ENCODE assay signal across 16 mouse cellular contexts in genomic region chr3:62054237-62054636, GRCm38 (mm10).
DNase-seq lines count a peak whose midpoint lies in the region; ATAC-seq lines count a peak whose summit lies in the region.
"Had no signal": no experiment of that assay in that cellular context is flagged by ENCODE, and none has a peak within 500 bp of the region (broad histone marks: within the 10 kb centered on the region; RNA-seq: fewer than 3 reads in every experiment).

No protein-coding gene starts in this region.

- H3K9me3 ChIP-seq in hindbrain, embryonic 16.5 days (ENCODE audit: control insufficient read depth, low read length), result no peaks in the 10 kb centered on the region
- H3K9me3 ChIP-seq in hindbrain, embryonic 10.5 days, result no peaks in the 10 kb centered on the region
- H3K9me3 ChIP-seq in midbrain, embryonic 13.5 days, result no peaks in the 10 kb centered on the region
- H3K9me3 ChIP-seq in midbrain, embryonic 11.5 days (ENCODE audit: control insufficient read depth, low read length), result no peaks in the 10 kb centered on the region
- H3K9me3 ChIP-seq in midbrain, embryonic 15.5 days, result no peaks in the 10 kb centered on the region
- H3K9me3 ChIP-seq: embryonic facial prominence, embryonic 10.5 days; limb, embryonic 13.5 days; liver, embryonic 13.5 days had no signal

- H3K36me3 ChIP-seq in hindbrain, embryonic 16.5 days (ENCODE audit: control insufficient read depth, insufficient read depth, low read length), result no peaks in the 10 kb centered on the region
- no peaks in the 10 kb centered on the region for H3K36me3 ChIP-seq in hindbrain, embryonic 10.5 days
- no peaks in the 10 kb centered on the region for H3K36me3 ChIP-seq in midbrain, embryonic 13.5 days
- H3K36me3 ChIP-seq in midbrain, embryonic 11.5 days (ENCODE audit: control insufficient read depth, insufficient read depth, low read length), result no peaks in the 10 kb centered on the region
- no peaks in the 10 kb centered on the region for H3K36me3 ChIP-seq in midbrain, embryonic 15.5 days (replicated peaks)
- H3K36me3 ChIP-seq: embryonic facial prominence, embryonic 10.5 days; limb, embryonic 13.5 days; liver, embryonic 13.5 days had no signal

- H3K27me3 ChIP-seq in hindbrain, embryonic 16.5 days (replicated peaks; ENCODE audit: control insufficient read depth, insufficient read depth, low read length), result no peaks in the 10 kb centered on the region
- no peaks in the 10 kb centered on the region for H3K27me3 ChIP-seq in hindbrain, embryonic 10.5 days (ENCODE audit: insufficient read depth, poor library complexity, severe bottlenecking)
- H3K27me3 ChIP-seq in midbrain, embryonic 13.5 days, result no peaks in the 10 kb centered on the region
- H3K27me3 ChIP-seq in midbrain, embryonic 11.5 days (ENCODE audit: control insufficient read depth, insufficient read depth, low read length), result no peaks in the 10 kb centered on the region
- no peaks in the 10 kb centered on the region for H3K27me3 ChIP-seq in midbrain, embryonic 15.5 days (replicated peaks)
- H3K27me3 ChIP-seq: limb, embryonic 13.5 days; liver, embryonic 13.5 days had no signal

- no peak for DNase-seq in hindbrain, embryonic 10.5 days (ENCODE audit: low spot score)
- DNase-seq in midbrain, embryonic 11.5 days (ENCODE audit: low spot score, missing footprints), result no peak
- DNase-seq in brain, embryonic 18.5 days (ENCODE audit: low read depth, low spot score), result peak; percentile 12
- DNase-seq in lung, postnatal 4 days, result no peak
- DNase-seq: adrenal gland, adult 8-10 months; cerebellum, adult 9-11 months; kidney, postnatal 36 days; liver, embryonic 13.5 days; lung, adult 2 months; lung, postnatal 14 days had no signal

- WGBS in hindbrain, embryonic 16.5 days, result 63% methylated on average over 1 of the region's 1 CpGs
- 87% methylated on average over 1 of the region's 1 CpGs for WGBS in hindbrain, embryonic 10.5 days
- WGBS in midbrain, embryonic 13.5 days, result 76% methylated on average over 1 of the region's 1 CpGs
- whole genome bisulfite sequencing in midbrain, embryonic 11.5 days, result 89% methylated on average over 1 of the region's 1 CpGs
- WGBS in midbrain, embryonic 15.5 days, result 95% methylated on average over 1 of the region's 1 CpGs

- no peak overlapping the region for H3K27ac ChIP-seq in hindbrain, embryonic 16.5 days (ENCODE audit: low read depth, low read length)
- no peak overlapping the region for H3K27ac ChIP-seq in hindbrain, embryonic 10.5 days
- H3K27ac ChIP-seq in midbrain, embryonic 13.5 days, result no peak overlapping the region
- no peak overlapping the region for H3K27ac ChIP-seq in midbrain, embryonic 11.5 days (ENCODE audit: low read depth, low read length)
- no peak overlapping the region for H3K27ac ChIP-seq in midbrain, embryonic 15.5 days
- H3K27ac ChIP-seq: embryonic facial prominence, embryonic 10.5 days; limb, embryonic 13.5 days; liver, embryonic 13.5 days had no signal

- no peak overlapping the region for H3K9ac ChIP-seq in hindbrain, embryonic 16.5 days (ENCODE audit: low read depth, low read length)
- no peak overlapping the region for H3K9ac ChIP-seq in midbrain, embryonic 13.5 days (replicated peaks)
- no peak overlapping the region for H3K9ac ChIP-seq in midbrain, embryonic 11.5 days (ENCODE audit: low read length)
- no peak overlapping the region for H3K9ac ChIP-seq in midbrain, embryonic 15.5 days
- H3K9ac ChIP-seq: limb, embryonic 13.5 days; liver, embryonic 13.5 days had no signal

- no peaks in the 10 kb centered on the region for H3K4me1 ChIP-seq in hindbrain, embryonic 16.5 days (ENCODE audit: control insufficient read depth, insufficient read depth, low read depth, low read length)
- H3K4me1 ChIP-seq in hindbrain, embryonic 10.5 days (replicated peaks), result no peaks in the 10 kb centered on the region
- H3K4me1 ChIP-seq in midbrain, embryonic 13.5 days (replicated peaks), result no peaks in the 10 kb centered on the region
- no peaks in the 10 kb centered on the region for H3K4me1 ChIP-seq in midbrain, embryonic 11.5 days (ENCODE audit: control insufficient read depth, insufficient read depth, low read length)
- H3K4me1 ChIP-seq in midbrain, embryonic 15.5 days, result no peaks in the 10 kb centered on the region
- H3K4me1 ChIP-seq: embryonic facial prominence, embryonic 10.5 days; limb, embryonic 13.5 days; liver, embryonic 13.5 days had no signal

- no peak overlapping the region for H3K4me2 ChIP-seq in hindbrain, embryonic 16.5 days (ENCODE audit: low read length)
- H3K4me2 ChIP-seq in midbrain, embryonic 13.5 days (replicated peaks), result no peak overlapping the region
- H3K4me2 ChIP-seq in midbrain, embryonic 11.5 days, result no peak overlapping the region
- H3K4me2 ChIP-seq in midbrain, embryonic 15.5 days, result no peak overlapping the region
- H3K4me2 ChIP-seq: limb, embryonic 13.5 days; liver, embryonic 13.5 days had no signal

- ATAC-seq in hindbrain, embryonic 16.5 days, result peak; percentile 61; the same call in 1 of the 2 replicates
- peak; percentile 53 for ATAC-seq in midbrain, embryonic 13.5 days
- no peak for ATAC-seq in midbrain, embryonic 11.5 days (ENCODE audit: low FRiP score)
- peak; percentile 91 for ATAC-seq in midbrain, embryonic 15.5 days (replicated peaks)
- ATAC-seq: intestine, postnatal 0 days had no signal

- no peak overlapping the region for H3K4me3 ChIP-seq in hindbrain, embryonic 16.5 days (ENCODE audit: low read length)
- H3K4me3 ChIP-seq in hindbrain, embryonic 10.5 days, result no peak overlapping the region
- H3K4me3 ChIP-seq in midbrain, embryonic 13.5 days (replicated peaks), result no peak overlapping the region
- H3K4me3 ChIP-seq in midbrain, embryonic 11.5 days (ENCODE audit: low read depth, low read length), result no peak overlapping the region
- H3K4me3 ChIP-seq in midbrain, embryonic 15.5 days, result no peak overlapping the region
- H3K4me3 ChIP-seq: embryonic facial prominence, embryonic 10.5 days; limb, embryonic 13.5 days; liver, embryonic 13.5 days had no signal
